Mouse (Mus musculus): ENCODE results near the gene Itga10.
"Not testable (repeated sequence)": the region's sequence is repeated elsewhere in the genome, so short reads cannot be mapped to it uniquely, and the experiment has no call there.

Gene Itga10

DNA sequence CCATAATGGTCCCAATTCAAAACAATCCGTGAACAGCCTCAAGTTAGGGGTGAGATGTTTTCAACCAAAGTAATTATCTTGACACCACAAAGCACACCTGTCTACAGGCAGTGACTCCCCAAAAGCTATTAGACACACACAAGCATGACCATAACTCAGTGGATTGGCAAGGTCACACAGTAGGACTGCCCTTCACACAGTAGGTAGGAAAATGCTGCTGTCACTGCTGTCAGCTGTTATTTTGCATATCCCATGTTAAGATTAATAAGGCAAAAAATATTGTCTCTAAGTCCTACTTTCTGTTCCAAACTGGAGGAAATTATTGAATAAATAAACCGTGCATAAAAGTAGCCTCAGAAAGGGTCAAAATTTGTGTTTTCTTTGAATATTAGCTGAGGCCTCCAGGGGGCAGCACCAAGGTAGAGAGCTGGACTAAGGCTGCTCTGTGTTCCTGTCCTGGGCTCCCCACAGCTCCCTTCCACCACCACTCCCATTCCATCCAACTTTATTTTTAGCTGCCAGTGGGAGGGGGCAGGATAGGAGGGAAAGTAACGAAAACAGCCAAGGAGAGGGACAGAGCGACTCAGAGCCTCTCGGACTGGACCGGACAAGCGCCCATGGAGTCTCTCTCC lies at the start of gene Itga10:
TSS of gene Itga10 (plus strand) at position 567 of the 632 bp plus-strand sequence.
- DNase-seq: peak; percentile 18

DNA sequence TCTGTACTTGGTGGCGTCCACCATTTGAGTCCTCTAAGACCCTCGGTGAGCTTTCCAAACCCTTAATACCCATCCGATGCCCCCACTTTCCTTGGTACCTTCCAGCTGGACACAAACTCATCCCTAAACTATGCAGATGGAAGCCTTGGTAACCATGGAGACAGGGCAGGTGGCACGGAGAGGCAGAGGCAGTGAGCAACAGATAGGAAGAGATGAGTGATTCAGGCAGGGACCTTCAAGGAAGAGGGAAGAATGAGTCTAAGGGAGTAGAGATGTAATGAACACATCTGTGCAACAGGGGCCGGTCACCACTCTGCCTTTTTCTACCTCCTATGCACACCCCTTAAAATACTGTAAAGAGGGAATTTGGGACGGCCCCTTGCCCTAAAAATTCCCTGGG lies 49.7 kb upstream of the Itga10 start:
- DNase-seq: no peak

DNA sequence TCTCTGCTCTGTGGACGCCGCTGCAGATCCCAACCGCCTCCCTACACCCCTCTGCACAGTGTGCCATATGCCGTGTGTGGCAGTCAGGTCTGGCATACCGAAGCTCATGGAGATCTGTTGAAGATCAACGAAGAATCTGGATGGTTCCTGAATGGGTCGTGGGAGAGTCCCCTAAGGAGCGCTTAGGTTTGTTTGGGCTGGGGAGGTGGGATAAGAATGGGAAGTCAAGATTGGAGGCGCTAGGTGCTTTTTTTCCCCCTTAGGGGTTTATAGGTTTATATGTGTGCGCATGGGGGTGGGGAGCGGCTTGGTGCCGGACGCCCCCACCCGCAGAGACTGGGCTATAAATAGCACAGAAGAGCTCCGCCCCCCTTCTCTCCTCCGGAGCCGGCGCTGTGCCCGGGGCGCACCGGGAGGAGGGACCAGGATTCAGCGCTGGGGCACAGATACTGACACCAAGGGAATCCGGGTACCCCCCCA lies 49.1 kb upstream of the Itga10 start, which contains the start of gene Ankrd34a:
TSS of gene Ankrd34a (plus strand) at position 409 of the 480 bp plus-strand sequence.
- DNase-seq: no peak

DNA sequence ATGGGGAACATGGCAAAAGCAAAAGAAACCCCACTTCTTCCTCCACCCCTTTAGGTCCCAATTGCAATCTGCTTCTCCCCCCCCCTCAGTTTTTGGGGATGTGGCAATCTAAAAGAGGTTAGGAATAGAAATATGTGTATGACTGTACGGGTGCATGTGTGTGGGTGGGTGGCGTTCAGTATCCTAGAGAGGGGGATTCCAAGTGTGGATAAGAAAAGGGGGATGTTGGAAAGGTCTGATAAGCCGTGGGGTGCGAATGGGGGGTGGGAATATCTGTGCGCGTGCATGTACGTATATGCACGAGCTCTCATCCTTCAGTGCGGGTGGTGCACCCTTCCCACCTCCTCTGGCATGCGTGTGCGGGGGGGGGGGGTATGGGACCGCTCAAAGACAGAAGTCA lies 48.5 kb upstream of the Itga10 start:
- DNase-seq: no peak

- DNase-seq: no peak
Observed at GRCm38 (mm10) chr3:96597435-96597891, 47.9 kb upstream of the Itga10 start.

DNA sequence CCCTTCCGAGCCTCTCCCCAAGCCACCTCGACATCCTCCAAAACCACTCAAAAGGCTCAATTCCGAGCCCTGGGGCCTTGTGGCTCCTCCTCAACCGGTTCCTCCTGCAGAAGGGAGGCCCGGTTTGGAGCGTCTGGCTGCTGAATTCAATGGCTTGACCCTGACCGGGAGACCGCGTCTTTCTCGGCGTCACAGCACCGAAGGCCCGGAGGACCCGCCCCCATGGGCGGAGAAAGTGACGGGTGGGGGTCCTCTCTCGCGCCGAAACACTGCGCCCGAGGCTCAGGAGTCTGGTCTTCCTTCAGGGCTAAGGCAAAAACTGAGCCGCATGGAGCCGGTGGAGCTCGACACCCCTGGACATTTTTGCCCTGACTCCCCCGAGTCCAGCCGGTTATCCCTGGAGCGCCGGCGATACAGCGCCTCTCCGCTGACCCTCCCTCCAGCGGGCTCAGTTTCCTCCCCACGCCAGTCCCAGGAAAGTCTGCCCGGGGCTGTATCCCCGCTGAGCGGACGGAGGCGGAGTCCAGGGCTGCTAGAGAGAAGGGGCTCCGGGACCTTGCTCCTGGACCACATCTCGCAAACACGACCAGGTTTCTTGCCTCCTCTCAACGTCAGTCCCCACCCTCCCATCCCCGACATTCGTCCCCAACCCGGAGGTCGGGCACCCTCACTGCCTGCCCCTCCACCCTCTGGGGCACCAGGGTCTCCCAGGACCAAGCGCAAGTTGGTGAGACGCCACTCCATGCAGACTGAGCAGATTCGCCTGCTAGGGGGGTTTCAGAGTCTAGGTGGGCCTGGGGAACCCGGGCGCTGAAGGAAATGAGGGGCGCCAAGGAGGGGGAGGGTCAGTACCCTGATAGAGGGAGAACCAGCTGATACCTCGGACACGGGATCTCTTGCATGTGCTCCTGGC lies 47.0 kb upstream of the Itga10 start:
- DNase-seq: peak; percentile 25

GRCm38 (mm10) chr3:96599069-96599393 lies 46.4 kb upstream of the Itga10 start:
- no peak for DNase-seq

DNA sequence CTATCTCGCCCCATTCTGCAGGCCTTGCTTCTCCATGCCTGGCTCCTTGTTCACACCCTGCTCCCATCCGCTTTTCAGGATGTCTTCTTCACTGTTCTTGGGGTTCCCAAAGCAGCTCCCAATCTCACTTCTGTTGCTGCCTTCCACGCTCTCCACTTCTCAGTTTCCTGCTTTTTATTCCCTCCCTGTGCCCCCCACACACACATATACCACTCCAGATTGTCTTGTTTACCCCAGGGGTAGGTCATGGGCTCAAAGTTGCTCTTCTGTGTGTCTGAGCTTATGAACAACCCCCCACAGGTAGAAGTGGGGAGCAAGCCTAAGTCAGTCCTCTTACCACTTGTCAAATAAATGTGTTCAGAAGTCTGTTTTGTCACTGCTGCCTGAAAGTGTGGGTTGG lies 46.0 kb upstream of the Itga10 start:
- DNase-seq: no peak

- peak; percentile 92 for DNase-seq
Observed at GRCm38 (mm10) chr3:96600639-96601250, 44.6 kb upstream of the Itga10 start, which contains the start of gene Lix1l. TSS of gene Lix1l (plus strand) at chr3:96601149.

DNA sequence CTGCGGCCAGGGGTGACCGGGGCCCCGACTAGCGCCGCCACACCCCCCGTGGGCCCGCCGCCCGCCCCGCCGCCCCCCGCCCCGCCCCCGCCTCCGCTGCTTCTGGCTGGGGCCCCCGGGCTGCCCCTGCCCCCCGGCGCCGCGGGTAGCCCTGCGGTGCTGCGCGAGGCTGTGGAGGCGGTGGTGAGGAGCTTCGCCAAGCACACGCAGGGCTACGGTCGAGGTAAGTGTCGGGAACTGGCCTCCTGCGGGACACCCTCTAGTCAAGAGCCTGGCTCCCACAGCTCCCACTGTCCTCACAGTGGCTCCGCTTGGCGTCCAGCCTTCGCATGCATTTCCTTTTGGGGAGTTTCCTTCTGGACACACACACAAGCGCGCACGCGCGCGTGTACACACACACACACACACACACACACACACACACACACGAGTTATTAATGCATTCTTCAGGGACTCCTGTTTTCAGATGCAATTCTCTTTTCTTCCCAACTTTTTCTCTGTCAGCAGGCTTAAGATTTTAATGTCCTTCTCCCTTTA lies 44.1 kb upstream of the Itga10 start:
- DNase-seq: no peak

GRCm38 (mm10) chr3:96601941-96602703 lies 43.3 kb upstream of the Itga10 start:
- DNase-seq: no peak

- no peak for DNase-seq
Observed at GRCm38 (mm10) chr3:96602704-96603084, 42.7 kb upstream of the Itga10 start.

- DNase-seq: no peak
Observed at GRCm38 (mm10) chr3:96603311-96603710, 42.1 kb upstream of the Itga10 start.

GRCm38 (mm10) chr3:96606007-96606406 lies 39.4 kb upstream of the Itga10 start:
- DNase-seq: not testable (repeated sequence)

DNA sequence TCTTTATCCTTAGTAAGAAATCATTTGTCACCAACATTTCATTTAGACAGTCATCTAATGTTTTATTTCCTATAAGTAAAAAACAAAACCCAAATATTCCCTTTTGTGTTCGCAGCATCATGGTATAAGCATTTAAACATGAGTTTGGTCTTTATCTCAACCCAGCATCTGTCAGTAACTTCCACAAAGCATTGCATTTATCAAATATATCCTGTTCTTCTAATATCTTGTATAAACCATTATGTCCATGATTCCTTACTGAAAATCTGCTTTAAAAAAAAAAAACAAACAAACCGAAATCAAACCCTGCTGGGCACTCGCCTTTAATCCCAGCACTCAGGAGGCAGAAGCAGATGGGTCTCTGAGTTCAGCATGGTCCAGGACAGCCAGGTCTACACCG lies 38.8 kb upstream of the Itga10 start:
- no peak for DNase-seq

DNA sequence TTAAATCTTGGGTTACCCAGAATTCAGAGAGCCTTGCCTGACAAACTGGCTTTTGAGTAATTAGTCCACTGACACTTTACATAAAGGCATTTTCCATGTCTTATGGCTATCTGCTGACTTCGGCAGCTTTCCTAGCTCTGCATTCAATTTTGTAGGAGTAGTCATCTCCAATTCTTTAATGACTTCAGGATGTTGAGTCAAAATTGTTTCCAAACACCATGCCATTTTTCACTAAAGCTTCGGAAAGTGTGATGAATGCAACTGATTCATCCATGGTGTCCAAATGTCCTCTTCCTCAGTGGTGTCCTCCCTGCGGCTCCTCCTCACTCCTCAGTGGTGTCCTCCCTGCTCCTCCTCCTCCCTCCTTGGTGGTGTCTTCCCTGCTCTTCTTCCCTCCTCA lies 27.4 kb upstream of the Itga10 start:
- no peak for DNase-seq

- DNase-seq: no peak
Observed at GRCm38 (mm10) chr3:96623201-96623600, 22.2 kb upstream of the Itga10 start.

DNA sequence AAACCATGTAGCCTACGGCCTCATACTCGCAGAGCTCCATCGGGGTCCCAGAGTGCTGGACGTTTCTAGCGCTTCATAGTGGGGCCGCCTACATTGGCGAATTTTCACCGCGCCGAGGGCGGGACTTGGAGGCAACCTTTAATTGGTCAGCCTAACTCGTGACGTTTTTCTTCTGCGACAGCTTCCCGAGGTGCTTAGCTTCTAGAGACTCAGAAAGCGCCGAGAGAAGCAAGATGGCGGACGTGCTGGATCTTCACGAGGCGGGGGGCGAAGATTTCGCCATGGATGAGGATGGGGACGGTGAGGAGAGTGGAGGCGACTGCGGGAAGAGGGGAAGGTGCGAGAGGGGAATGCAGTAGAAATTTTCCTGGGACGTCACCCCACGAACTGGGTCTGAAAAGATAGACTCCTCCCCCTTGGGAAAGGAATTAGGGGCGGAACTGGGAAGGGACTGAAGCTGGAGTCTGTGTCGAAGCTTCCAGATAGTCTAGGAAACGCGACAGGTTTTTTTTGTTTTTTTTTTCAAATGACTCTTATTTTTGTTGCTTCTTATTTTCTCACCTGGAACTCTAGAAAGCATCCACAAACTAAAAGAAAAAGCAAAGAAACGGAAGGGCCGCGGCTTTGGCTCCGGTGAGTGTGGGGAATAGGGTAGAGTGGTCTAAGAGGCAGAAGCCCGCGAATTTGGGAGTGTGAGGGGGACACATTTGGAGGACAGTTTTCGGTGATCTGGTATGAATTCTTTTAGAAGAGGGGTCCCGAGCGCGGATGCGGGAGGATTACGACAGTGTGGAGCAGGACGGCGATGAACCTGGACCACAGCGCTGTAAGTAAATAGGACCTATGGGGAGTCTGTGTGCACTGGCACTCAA lies 15.4 kb upstream of the Itga10 start, which contains the start of gene Rbm8a:
TSS of gene Rbm8a (plus strand) at position 205 of the 872 bp plus-strand sequence.
- peak; percentile 95 for DNase-seq

GRCm38 (mm10) chr3:96632058-96632457 lies 13.3 kb upstream of the Itga10 start:
- DNase-seq: no peak

GRCm38 (mm10) chr3:96634015-96634414 lies 11.4 kb upstream of the Itga10 start:
- DNase-seq: no peak
